Mouse (Mus musculus) Patski (cell line): ENCODE data around the gene Tdrd1. TPM values are rescaled to one million over a fixed set of nuclear protein-coding genes. Genes with fewer than 3 reads are reported as not detected.

ENCODE experiments used
- ATAC-seq: fragments of 100-300 bp; one replicate; pipeline ENCODE4 v1.8.0; 2021
- CTCF ChIA-PET: fragments of 350-600 bp; sonication (Branson Sonifier 250); formaldehyde crosslinking; loops from one replicate; lab custom pipeline; 2022; ENCODE audit warnings: inconsistent platforms; lab: Charles Lee
- POLR2A ChIA-PET: fragments of 350-600 bp; sonication (Branson Sonifier 250); formaldehyde crosslinking; loops from one replicate; lab custom pipeline; 2022; ENCODE audit warnings: antibody characterized with exemption, inconsistent platforms; lab: Charles Lee
- DNase-seq: peaks from one replicate; pipeline ENCODE4 v3.0.0-alpha.2; 2011; ENCODE audit warnings: low read depth, low spot score
- H3K27me3 ChIP-seq: fragments of 371-371 bp; one replicate; pipeline ENCODE4 v1.5.1; 2021
- CTCF ChIP-seq: fragments of 100-300 bp; IDR thresholded peaks from one replicate; pipeline ENCODE4 v1.5.1; 2021
- in situ Hi-C: fragments of 300-500 bp; cut with MboI; formaldehyde crosslinking; loops from 3 replicates; pipeline ENCODE4 v1.11.1; 2018; ENCODE audit warnings: low pct_unique_long_range_greater_than_20kb, mixed read lengths
- polyA plus RNA-seq: library from polyadenylated mRNA; unstranded; gene quantifications from one replicate; pipeline ENCODE4 v1.2.3, GENCODE M21; 2021

The Tdrd1 gene
- polyA plus RNA-seq, 1 experiment from 2014 or later, result 0.01 TPM

- POLR2A ChIA-PET, result interaction anchor here (0.9 to 1.3 kb wide), 3 partner anchors 10 to 90 kb away, joined by 3 to 5 read pairs (median 3); partner anchors contain the start of gene Ccdc186
- in situ Hi-C loops, result loop anchor here (5.0 to 10.0 kb wide), 2 partner anchors 96 to 484 kb away; no protein-coding TSS in a partner anchor
- no peaks in the 10 kb centered on the region for H3K27me3 ChIP-seq
- no peak for DNase-seq
- ATAC-seq, result no peak
- no peak for TF ChIP-seq CTCF
- CTCF ChIA-PET, result interaction anchor here (0.6 to 6.1 kb wide), 10 partner anchors 10 to 114 kb away, joined by 3 to 59 read pairs (median 6); partner anchors contain the start of gene Afap1l2
Measured at GRCm38 (mm10) chr19:56908472-56909270, 82.7 kb downstream of the Tdrd1 start.

- ChIA-PET POLR2A (interaction anchor here (0.7 kb wide), 1 partner anchor 110 kb away, joined by 3 read pairs; no protein-coding TSS in a partner anchor), CTCF (interaction anchor here (0.8 to 6.1 kb wide), 5 partner anchors 9 to 102 kb away, joined by 3 to 59 read pairs (median 3); no protein-coding TSS in a partner anchor)
- TF ChIP-seq CTCF, result no peak
- ATAC-seq, result no peak
- in situ Hi-C loops, result no loop called here
- no peaks in the 10 kb centered on the region for H3K27me3 ChIP-seq
- no peak for DNase-seq
Measured at GRCm38 (mm10) chr19:56910561-56910960, 84.6 kb downstream of the Tdrd1 start.

GRCm38 (mm10) chr19:56913761-56914160 lies 87.8 kb downstream of the Tdrd1 start:
- no peak for ATAC-seq
- no peak for DNase-seq
- TF ChIP-seq CTCF, result no peak
- ChIA-PET CTCF (no interaction called here), POLR2A (interaction anchor here (0.5 kb wide), 1 partner anchor 230 kb away, joined by 4 read pairs; no protein-coding TSS in a partner anchor)
- in situ Hi-C loops, result no loop called here
- H3K27me3 ChIP-seq, result no peaks in the 10 kb centered on the region

- ChIA-PET POLR2A (no interaction called here), CTCF (no interaction called here)
- DNase-seq (no peak), ATAC-seq (no peak)
- H3K27me3 ChIP-seq, result no peaks in the 10 kb centered on the region
- in situ Hi-C loops, result no loop called here
- TF ChIP-seq CTCF, result no peak
Measured at GRCm38 (mm10) chr19:56914658-56915057, 88.6 kb downstream of the Tdrd1 start.

GRCm38 (mm10) chr19:56915084-56915483 lies 89.1 kb downstream of the Tdrd1 start:
- H3K27me3 ChIP-seq, result no peaks in the 10 kb centered on the region
- ATAC-seq (no peak), DNase-seq (no peak)
- TF ChIP-seq CTCF, result no peak
- ChIA-PET CTCF (interaction anchor here (1.7 kb wide), 1 partner anchor 116 kb away, joined by 3 read pairs; no protein-coding TSS in a partner anchor), POLR2A (no interaction called here)
- in situ Hi-C loops, result no loop called here

Other genes starting within 250 kb of the Tdrd1 start
- gene Adrb1, start 104.0 kb upstream of the Tdrd1 start, polyA plus RNA-seq, result not detected
- gene Ccdc186, start 4.0 kb upstream of the Tdrd1 start, polyA plus RNA-seq, result 33.0 TPM
- gene Vwa2, start 48.0 kb downstream of the Tdrd1 start, polyA plus RNA-seq, result 1.8 TPM
- gene Afap1l2, start 182.0 kb downstream of the Tdrd1 start, polyA plus RNA-seq, result 132 TPM